Mouse (Mus musculus): ENCODE measurements around the gene Sptan1. TPM values are rescaled to one million over a fixed set of nuclear protein-coding genes. Genes with fewer than 3 reads are reported as not detected.
"Not testable (repeated sequence)": the region's sequence is repeated elsewhere in the genome, so short reads cannot be mapped to it uniquely, and the experiment has no call there.

The Sptan1 gene
- total RNA-seq, 1 experiment from 2014 or later = 84.1 TPM

DNA sequence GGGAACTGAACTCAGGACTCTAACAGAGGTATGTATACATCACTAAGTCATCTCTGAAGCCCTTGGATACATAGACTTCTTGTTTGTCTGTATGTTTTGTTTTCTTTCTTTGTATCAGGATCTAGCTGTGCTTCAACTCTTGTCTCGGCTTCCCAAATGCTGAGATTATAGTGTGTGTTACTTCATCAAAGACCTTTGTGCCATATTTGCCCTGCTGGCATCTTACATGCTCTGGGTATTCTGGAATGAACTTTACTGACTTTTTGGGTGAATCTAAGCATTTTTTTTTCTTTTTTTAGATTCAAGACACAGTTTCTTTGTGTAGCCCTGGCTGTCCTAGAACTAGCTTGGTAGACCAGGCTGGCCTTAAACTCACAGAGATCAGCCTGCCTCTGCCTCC is 15.3 kb downstream of the Sptan1 start:
- no peak for ATAC-seq (replicated peaks; ENCODE audit: low read depth, poor library complexity, severe bottlenecking)

DNA sequence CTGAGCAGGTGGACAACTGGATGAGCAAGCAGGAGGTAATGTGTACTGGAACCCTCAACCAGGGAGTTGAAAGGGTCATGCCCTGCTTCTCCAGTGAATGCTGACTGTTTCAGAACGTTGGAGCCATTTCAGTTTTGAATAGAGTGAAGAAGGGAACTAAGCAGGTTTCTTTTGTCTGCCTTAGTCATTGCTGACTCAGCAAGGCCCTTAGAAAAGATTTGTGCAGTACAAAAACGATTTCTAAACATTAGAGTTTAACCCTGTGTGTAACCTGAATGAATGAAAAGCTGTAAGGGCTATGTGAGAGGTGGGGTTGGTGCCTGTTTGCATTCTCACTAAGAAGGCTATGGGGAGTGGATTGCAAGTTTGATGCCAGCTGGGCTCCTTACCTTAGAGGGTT is 26.6 kb downstream of the Sptan1 start:
- ATAC-seq (replicated peaks; ENCODE audit: low read depth, poor library complexity, severe bottlenecking) = no peak

DNA sequence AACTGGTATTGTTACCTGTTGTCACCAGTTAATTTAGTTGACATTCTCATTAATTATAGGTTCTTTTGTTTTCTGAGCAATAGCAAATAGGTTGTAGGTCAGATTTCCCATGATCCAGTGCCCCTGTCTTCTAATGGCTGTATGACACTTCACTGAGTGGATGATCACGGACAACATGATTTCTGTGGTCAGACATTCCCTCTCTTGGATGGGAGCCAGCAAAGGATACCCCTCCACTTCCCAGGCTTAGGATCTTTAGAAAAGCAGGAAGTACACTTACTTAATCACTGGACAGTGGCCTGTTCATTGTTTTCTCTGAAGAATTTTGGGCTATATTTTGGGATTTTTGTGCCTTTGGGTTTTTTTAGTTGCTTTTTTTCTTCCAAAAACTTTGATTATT is 43.7 kb downstream of the Sptan1 start:
- no peak for ATAC-seq (replicated peaks; ENCODE audit: low read depth, poor library complexity, severe bottlenecking)

DNA sequence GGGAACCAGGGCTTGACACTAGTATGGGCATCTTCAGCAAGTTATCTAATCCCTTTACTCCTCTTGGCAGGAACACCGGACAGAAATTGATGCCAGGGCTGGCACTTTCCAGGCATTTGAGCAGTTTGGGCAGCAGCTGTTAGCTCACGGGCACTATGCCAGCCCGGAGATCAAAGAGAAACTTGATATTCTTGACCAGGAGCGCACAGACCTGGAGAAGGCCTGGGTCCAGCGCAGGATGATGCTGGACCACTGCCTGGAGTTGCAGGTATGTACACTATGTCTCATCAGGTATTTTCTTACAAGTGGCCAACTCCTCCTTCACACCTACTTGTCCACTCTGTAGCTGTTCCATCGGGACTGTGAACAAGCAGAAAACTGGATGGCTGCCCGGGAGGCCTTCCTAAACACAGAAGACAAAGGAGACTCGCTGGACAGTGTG is 45.5 kb downstream of the Sptan1 start:
- ATAC-seq (replicated peaks; ENCODE audit: low read depth, poor library complexity, severe bottlenecking) = no peak

DNA sequence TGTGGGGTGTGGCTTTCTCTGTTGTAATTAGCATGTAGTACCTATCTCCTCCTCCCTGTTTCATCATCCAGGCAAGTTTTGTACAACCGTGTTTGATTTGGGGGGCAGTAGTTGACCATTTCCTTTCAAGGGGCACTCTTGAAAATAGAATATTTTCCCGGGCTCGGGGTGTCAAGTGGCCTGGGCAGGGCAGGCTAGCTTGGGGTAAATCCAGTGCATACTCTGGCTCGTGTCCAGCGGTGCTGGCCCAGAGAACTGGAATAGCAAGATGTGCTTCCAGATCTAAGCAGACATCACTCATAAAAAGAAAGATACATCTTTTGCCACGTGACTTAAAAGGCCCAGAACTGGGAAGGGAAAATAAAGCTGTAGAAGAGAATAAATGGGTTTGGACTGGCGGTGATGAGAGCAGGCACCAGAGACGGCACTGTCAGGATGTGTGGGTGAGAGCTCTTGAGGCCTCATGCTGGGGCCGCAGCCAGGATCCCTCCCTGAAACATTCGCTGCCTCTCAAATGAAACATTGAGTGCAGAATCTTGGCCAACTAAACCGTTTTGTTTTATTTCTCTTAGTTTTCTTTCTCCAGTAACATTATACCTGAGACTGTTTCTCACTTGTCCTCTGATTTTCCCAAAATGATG is 49.1 kb downstream of the Sptan1 start:
- no peak for ATAC-seq (replicated peaks; ENCODE audit: low read depth, poor library complexity, severe bottlenecking)

DNA sequence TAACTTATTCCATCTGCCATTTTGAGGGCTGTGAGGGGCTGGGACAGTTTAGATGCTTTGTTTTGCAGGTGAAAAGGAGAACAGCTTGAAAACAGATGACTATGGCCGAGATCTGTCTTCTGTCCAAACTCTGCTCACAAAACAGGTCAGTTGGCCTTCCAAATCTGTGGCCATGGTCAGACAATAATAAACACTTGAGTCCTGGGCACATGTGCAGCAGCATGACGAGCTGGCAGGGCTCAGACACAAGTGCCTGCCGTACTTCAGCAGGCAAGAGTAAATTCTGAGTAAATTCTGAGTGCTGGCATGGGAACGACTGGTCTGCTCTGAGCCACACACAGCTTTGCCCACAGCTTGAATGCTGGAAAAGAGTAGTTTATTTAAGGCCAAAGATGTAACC is 60.1 kb downstream of the Sptan1 start:
- ATAC-seq (replicated peaks; ENCODE audit: low read depth, poor library complexity, severe bottlenecking) = no peak

DNA sequence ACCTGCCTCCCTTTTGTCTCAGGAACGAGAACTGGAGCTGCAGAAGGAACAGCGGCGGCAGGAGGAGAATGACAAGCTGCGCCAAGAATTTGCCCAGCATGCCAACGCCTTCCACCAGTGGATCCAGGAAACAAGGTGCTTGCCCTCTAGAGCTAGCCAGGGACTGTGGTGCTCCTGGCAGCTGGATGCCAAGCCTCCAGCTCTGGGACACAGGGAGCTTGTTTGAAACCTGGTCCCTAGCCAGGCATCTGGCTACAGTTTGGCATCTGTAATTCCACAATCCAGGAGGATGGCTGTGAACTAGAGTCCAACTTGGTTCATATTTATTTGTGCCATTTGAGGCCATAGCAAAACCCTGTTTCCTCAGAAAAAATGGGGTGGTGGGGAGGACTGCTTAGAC is 61.6 kb downstream of the Sptan1 start:
- no peak for ATAC-seq (replicated peaks; ENCODE audit: low read depth, poor library complexity, severe bottlenecking)

DNA sequence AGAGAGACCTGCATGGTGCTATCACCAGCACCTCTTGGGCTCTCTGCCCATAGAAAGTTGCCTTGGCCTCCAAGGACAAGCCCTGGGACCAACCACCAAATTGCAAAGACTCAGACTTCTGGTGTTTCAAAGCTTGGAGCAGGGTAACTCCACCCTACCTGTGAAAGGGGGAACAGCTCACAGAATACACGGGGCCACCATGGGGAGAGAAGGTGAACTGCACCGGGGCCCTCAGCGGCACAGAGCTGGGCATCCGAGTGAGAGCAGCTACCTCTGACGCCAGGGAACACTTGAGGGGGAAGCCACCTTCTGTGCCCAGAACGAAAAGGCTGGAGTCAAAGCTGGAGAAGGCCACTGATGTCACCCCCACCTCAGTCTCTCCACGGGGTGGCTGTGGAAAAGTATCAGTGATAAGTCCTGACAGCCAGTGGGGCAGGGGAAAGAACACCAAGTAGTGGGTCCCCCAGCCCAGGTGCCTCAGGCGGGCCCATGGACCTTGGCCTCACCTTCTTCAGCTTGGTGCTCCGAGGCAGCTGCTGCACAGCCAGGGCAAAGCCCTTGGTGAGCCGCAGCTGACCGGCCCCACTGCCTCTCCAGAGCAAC is 67.0 kb downstream of the Sptan1 start:
- peak; percentile 66; the same call in 1 of the 2 replicates for ATAC-seq (replicated peaks; ENCODE audit: low read depth, poor library complexity, severe bottlenecking)

DNA sequence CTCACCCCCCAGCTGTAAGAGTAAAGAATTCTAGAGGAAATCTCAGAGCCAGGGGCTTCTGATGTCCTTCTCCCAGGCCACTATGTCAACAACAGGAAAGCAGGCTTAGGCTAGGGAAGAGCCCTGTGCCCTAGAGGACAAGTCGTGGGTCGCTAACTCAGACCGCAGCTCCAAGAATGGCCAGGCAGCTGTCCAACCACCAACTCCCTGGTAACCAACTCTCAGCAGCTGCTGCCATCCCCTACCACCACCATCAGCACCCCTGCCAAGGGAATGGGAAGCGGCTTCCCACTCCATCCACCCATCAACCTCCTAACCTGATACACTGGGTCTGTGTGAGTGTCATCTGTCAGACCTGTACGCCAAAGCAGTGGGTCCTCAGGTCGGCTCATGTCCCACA is 67.6 kb downstream of the Sptan1 start:
- no peak for ATAC-seq (replicated peaks; ENCODE audit: low read depth, poor library complexity, severe bottlenecking)

DNA sequence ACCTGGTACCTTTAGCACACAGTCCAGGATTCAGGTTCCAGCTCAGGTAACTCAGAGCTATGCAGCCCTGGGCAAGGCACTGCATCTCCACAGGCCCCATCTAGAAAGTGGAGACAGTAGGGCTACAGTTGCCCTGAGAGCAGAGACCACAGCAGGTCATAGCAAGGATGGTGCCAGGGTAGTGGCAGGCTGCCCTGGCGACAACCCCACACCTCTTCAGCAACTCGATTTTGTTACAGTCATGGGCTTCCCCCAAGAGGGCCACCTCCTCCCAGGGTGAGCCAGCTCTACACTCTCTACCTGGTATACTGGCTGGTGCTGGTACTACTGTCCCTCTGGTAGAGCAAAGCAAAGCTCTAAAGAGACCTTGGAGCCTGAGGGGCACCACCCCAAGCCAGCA is 72.4 kb downstream of the Sptan1 start:
- ATAC-seq (replicated peaks; ENCODE audit: low read depth, poor library complexity, severe bottlenecking) = no peak

DNA sequence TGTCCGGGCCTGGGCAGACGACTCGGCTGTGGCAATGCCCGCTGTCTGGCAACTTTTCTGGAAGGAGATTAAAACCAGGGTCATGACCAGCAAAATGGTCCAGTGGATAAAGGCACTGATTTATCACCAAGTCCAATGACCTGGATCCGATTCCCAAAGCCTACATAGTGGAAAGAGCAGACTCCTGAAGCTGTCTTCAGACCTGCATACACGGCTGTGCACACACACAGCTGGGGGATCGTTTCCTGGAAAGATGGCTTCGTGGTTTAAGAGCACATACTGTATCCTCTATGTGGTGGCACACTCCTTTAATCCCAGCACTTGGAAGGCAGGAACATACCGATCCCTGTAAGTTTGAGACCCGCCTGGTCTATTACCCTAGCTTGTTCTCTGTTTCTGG is 73.0 kb downstream of the Sptan1 start:
- ATAC-seq (replicated peaks; ENCODE audit: low read depth, poor library complexity, severe bottlenecking) = no peak

DNA sequence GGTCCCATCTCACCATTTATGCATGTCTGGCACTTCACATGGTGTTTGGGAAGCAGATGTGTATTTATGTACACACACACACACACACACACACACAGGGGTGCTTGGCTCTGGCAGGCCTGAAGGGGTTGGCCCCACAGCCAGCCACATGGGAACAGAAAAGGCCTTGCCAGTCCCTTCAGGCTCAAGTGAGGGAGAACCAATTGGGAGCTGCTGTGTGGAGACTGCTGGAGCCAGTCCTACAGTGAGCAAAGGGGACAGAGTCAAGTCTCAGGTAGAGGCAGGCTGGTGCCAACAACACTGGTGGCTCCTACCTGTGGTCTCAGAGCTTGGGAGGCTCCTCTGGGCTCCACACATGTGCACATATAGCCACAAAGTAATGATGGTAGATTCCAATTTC is 74.3 kb downstream of the Sptan1 start:
- no peak for ATAC-seq (replicated peaks; ENCODE audit: low read depth, poor library complexity, severe bottlenecking)

DNA sequence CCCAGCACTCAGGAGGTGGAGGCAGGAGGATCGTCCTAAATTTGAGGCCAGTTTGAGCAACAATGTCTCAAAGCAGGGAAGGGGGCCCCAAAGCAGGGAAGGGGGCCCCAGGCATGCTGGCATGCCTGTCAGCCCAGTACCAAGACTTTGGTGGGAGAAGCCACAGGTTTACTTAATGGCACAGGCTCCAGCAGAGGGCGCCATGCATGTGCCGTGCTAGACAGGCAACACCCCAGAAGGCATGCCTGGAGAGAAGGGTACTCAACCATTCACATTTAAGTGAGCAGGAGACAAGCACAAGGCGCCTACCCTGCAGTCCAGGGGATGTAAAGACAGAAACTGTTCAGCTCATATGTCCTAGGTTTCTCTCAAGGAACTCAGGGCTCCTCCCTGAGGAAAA is 77.1 kb downstream of the Sptan1 start:
- ATAC-seq (replicated peaks; ENCODE audit: low read depth, poor library complexity, severe bottlenecking) = peak; percentile 87

DNA sequence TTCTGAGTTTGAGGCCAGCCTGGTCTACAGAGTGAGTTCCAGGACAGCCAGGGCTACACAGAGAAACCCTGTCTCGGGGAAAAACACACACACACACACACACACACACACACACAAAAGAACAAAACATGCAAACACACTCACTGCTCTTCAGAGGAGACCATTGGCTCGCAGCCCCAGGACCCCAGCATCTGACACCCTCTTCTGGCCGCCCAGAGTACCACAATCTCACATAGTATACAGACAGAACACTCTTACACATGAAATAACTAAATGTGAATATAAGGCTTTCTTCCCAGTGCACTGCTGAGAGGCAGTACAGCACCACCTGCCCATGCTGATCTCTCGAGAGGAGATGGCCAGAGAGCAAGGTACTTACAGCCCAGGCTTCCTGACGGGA is 79.2 kb downstream of the Sptan1 start:
- ATAC-seq (replicated peaks; ENCODE audit: low read depth, poor library complexity, severe bottlenecking) = no peak

DNA sequence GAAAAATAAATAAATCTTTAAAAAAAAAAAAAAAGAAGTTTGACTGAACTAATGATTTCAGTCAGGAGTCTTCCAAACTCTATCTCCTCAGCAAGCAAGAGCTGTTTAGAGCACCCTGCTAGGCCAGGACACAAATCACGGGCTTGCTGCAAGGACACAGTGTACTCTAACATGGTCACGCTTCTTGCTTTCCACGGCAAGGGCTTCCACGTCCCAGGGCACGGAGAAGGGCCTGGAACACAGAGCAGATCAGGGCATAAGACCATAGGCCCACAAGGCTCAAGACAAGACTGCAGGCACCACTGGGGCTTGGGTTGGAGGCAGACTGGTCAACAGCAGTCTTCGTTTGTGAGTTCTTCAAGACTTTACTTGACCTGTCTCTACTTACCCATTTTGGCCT is 81.8 kb downstream of the Sptan1 start:
- ATAC-seq (replicated peaks; ENCODE audit: low read depth, poor library complexity, severe bottlenecking) = no peak

DNA sequence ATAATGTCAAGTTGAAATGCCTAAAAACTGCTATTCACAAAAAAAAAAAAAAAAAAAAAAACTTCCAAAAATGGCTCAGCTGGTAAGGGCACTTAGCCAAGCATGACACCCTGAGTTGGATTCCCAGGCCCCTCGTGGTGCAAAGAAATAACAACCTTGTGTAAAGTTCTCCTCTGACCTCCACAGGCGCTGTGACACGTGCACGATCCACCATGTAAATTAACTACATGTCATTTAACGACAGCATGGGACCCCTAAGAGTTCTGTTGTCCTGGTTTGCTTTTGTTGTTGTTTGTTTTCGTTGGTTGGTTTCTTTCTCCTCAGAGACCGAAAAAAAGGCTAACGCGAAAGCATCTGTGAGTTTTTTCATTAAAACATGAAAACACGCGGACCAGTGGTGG is 82.7 kb downstream of the Sptan1 start:
- no peak for ATAC-seq (replicated peaks; ENCODE audit: low read depth, poor library complexity, severe bottlenecking)

DNA sequence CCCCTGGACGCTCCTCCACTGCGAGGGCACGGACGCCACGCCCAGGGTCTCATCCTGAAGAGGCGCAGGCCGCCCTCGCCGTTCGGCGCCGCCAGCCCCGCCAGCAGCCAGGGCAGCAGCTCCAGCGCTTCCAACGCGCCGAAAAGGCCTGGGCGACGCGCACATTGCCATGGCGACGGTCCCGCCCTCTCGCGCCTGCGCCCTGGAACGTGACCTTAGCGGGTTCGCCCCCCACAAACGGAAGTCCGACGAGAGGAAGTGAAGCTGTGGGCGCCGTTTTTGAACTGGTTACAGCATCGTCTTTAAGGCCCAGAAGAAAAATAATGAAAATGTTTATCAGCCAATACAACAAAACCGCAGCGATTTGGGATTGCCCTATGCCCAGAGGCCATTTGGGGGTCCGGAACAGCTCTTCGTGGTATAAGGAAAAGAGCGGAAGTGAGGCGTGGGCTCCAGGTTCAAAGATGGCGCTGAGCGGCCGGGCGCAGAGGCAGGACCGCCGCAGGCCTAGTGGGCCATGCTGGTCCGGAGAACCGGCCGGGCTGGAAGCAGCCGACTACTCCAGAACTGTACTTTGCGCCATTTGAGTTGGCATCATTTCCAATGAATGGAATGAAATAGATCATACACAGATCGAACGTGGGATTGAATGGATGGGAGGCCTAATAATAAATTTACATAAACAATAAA is 83.5 kb downstream of the Sptan1 start, which contains the start of gene Wdr34:
Gene Wdr34, minus strand, starts transcription at position 183 of the 690 bp plus-strand sequence.
- peak; percentile 95 for ATAC-seq (replicated peaks; ENCODE audit: low read depth, poor library complexity, severe bottlenecking)

DNA sequence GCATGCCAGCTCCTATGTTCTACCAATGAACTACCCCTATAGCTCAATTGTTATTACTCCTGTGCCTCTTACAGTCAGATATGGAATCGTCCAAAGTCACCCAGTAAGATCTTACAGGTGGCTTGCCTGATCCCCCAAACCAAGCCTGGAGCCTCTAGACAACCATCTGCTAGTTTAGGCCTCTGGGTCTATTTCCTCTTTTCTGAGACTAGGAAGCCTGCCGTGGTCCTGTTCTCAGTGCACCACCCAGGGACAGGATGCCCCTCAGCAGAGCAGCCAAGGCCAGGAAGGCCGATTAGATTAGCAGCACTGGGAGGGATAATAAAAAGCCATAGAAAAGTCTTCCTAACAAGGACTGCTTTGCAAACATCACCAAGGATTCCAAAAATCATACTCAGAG is 84.5 kb downstream of the Sptan1 start:
- 0 out of 2 replicates have a peak, but pooled peaks have one; percentile 26 for ATAC-seq (replicated peaks; ENCODE audit: low read depth, poor library complexity, severe bottlenecking)

DNA sequence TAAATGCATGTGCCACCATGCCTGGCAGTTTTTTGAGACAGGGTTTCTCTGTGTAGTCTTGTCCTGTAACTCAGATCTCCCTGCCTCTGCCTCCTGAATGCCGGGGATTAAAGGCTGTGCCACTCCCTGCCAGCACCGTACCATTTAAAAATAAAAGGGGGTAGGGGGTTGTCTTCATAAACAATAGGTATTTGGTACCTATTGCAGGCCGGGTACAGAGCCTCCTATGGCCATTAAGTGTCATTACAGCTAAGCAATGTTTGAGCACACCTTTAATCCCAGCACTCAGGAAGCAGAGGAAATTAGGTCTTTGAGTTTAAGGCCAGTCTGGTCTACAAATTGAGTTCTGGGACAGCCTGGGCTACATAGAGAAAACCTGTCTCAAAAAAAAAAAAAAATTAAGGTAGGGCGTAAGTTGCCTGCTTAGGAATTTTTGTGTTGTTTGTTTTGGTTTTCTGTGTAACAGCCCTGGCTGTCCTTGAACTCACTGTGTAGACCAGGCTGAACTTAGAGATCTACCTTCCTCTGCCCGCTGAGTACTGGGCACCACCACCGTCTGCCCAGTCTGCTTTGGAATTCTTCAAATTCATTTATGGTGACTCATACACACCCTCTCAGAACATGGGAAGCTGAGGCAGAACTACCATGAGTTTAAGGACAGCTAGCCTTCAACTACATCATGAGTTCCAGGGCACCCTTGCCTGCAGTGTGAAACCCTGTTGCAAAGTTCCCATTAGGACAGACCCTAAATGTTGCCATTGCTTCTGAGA is 86.8 kb downstream of the Sptan1 start:
- ATAC-seq (replicated peaks; ENCODE audit: low read depth, poor library complexity, severe bottlenecking) = 0 out of 2 replicates have a peak, but pooled peaks have one; percentile 39

DNA sequence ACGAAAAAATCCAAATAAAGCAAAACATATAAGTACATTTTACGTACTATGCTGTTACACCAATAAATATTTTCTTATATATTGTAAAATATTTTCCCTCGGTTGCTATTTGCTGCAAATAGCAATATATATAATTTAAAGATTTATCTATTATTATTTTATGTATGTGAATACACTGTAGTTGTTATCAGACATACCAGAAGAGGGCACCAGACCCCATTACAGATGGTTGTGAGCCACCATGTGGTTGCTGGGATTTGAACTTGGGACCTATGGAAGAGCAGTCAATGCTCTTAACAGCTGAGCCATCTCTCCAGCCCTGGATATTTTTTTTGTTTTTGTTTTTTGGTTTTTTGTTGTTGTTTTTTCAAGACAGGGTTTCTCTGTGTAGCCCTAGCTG is 90.0 kb downstream of the Sptan1 start:
- ATAC-seq (replicated peaks; ENCODE audit: low read depth, poor library complexity, severe bottlenecking) = not testable (repeated sequence)

DNA sequence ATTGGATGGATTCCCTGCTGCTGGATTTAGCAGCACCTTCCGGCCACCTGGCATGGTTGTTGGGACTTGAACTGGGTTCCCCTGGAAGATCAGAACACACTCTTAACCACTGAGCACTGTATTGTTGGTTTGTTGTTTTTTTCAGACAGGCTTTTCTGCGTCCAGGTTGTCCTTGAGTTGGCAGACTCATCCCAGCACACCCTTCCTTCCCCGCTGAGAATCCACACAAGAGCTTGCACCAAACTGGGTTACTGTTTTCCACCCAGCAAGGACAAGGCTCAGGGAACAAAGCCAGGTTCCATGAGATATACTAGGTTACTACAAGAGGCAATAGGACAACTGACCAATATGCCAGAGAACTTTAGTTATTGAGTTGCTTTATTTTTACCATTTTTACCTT is 91.4 kb downstream of the Sptan1 start:
- no peak for ATAC-seq (replicated peaks; ENCODE audit: low read depth, poor library complexity, severe bottlenecking)
